Mouse (Mus musculus) common myeloid progenitor, adult 5-6 weeks (primary cell): ENCODE measurements around the gene Gtf2f2. TPM values are rescaled to one million over a fixed set of nuclear protein-coding genes. Genes with fewer than 3 reads are reported as not detected.

Experiments used
- ATAC-seq: replicated peaks from 2 replicates; pipeline ENCODE4 v1.8.0; 2016; ENCODE audit warnings: low read depth, mild to moderate bottlenecking, moderate TSS enrichment, inconsistent platforms; ENCODE audit not compliant: poor library complexity, severe bottlenecking
- total RNA-seq: library from RNA; stranded (forward); fragments of 200-1000, 187-1606 nt; gene quantifications from 2 replicates; pipeline ENCODE4 v1.2.3, GENCODE M21; 2017

The Gtf2f2 gene
- total RNA-seq, 1 experiment from 2014 or later: 73.9 TPM

GRCm38 (mm10) chr14:76005011-76005410 is 5.7 kb downstream of the Gtf2f2 start:
- ATAC-seq: no peak

GRCm38 (mm10) chr14:76001781-76002180 is 8.9 kb downstream of the Gtf2f2 start:
- peak; percentile 68; the same call in 1 of the 2 replicates for ATAC-seq

- no peak for ATAC-seq
These were observed 12.6 kb downstream of the Gtf2f2 start for GRCm38 (mm10) chr14:75998082-75998481.

GRCm38 (mm10) chr14:75992371-75992770 is 18.3 kb downstream of the Gtf2f2 start:
- ATAC-seq: no peak

- no peak for ATAC-seq
These were observed 19.7 kb downstream of the Gtf2f2 start for GRCm38 (mm10) chr14:75990936-75991335.

- ATAC-seq: no peak
These were observed 21.5 kb downstream of the Gtf2f2 start for GRCm38 (mm10) chr14:75989168-75989567.

GRCm38 (mm10) chr14:75986878-75987483 is 23.7 kb downstream of the Gtf2f2 start:
- ATAC-seq: peak; percentile 56; the same call in 1 of the 2 replicates

GRCm38 (mm10) chr14:75985112-75985511 is 25.6 kb downstream of the Gtf2f2 start:
- ATAC-seq: 0 out of 2 replicates have a peak, but pooled peaks have one; percentile 36

- no peak for ATAC-seq
These were observed 26.8 kb downstream of the Gtf2f2 start for GRCm38 (mm10) chr14:75983891-75984290.

- ATAC-seq: no peak
These were observed 29.4 kb downstream of the Gtf2f2 start for GRCm38 (mm10) chr14:75981231-75981630.

- ATAC-seq: no peak
These were observed 34.6 kb downstream of the Gtf2f2 start for GRCm38 (mm10) chr14:75976107-75976506.

- no peak for ATAC-seq
These were observed 43.4 kb downstream of the Gtf2f2 start for GRCm38 (mm10) chr14:75967291-75967690.

GRCm38 (mm10) chr14:75964433-75964832 is 46.2 kb downstream of the Gtf2f2 start:
- no peak for ATAC-seq

GRCm38 (mm10) chr14:75964000-75964399 is 46.7 kb downstream of the Gtf2f2 start:
- no peak for ATAC-seq

GRCm38 (mm10) chr14:75963215-75963614 is 47.5 kb downstream of the Gtf2f2 start:
- no peak for ATAC-seq

- ATAC-seq: no peak
These were observed 48.4 kb downstream of the Gtf2f2 start for GRCm38 (mm10) chr14:75962250-75962649.

GRCm38 (mm10) chr14:75954766-75955165 is 55.9 kb downstream of the Gtf2f2 start, which contains the start of gene Kctd4:
Kctd4 (plus strand) TSS chr14:75955009.
- no peak for ATAC-seq

- ATAC-seq: no peak
These were observed 57.7 kb downstream of the Gtf2f2 start for GRCm38 (mm10) chr14:75953011-75953410.

GRCm38 (mm10) chr14:75947674-75948073 is 63.0 kb downstream of the Gtf2f2 start:
- no peak for ATAC-seq

- ATAC-seq: no peak
These were observed 68.3 kb downstream of the Gtf2f2 start for GRCm38 (mm10) chr14:75942365-75942764.

GRCm38 (mm10) chr14:75941500-75941899 is 69.2 kb downstream of the Gtf2f2 start:
- ATAC-seq: no peak

GRCm38 (mm10) chr14:75937714-75938113 is 73.0 kb downstream of the Gtf2f2 start:
- no peak for ATAC-seq
